Mouse (Mus musculus): ENCODE data around the gene Elovl7. TPM values are rescaled to one million over a fixed set of nuclear protein-coding genes. Genes with fewer than 3 reads are reported as not detected.
A peak's percentile ranks its signal among the peaks of the same experiment; 100 is the strongest.

Elovl7 gene
- polyA plus RNA-seq, 1 experiment from 2014 or later: 1.4 TPM

GRCm38 (mm10) chr13:108208090-108208489 is 6.1 kb upstream of the Elovl7 start:
- Histone ChIP-seq H3K36me3 (replicated peaks) (no peaks in the 10 kb centered on the region), H3K4me3 (no peak overlapping the region), H3K9me3 (no peaks in the 10 kb centered on the region), H3K4me1 (no peaks in the 10 kb centered on the region), H3K27me3 (replicated peaks; ENCODE audit: low read depth, poor library complexity, severe bottlenecking) (peaks cover 22% of the 10 kb centered on the region), H3K27ac (replicated peaks) (no peak overlapping the region)
- WGBS: 72% methylated on average over 5 of the region's 5 CpGs
- DNase-seq (ENCODE audit: low spot score): no peak

GRCm38 (mm10) chr13:108210960-108211359 is 3.2 kb upstream of the Elovl7 start:
- Histone ChIP-seq H3K27me3 (replicated peaks; ENCODE audit: low read depth, poor library complexity, severe bottlenecking) (peaks cover 51% of the 10 kb centered on the region), H3K4me1 (peaks cover 18% of the 10 kb centered on the region), H3K36me3 (replicated peaks) (no peaks in the 10 kb centered on the region), H3K9me3 (no peaks in the 10 kb centered on the region), H3K27ac (replicated peaks) (no peak overlapping the region), H3K4me3 (no peak overlapping the region)
- no peak for DNase-seq (ENCODE audit: low spot score)
- WGBS: 91% methylated on average over 8 of the region's 8 CpGs

- DNase-seq (ENCODE audit: low spot score): no peak
- Histone ChIP-seq H3K4me1 (peaks cover 18% of the 10 kb centered on the region), H3K4me3 (no peak overlapping the region), H3K27me3 (replicated peaks; ENCODE audit: low read depth, poor library complexity, severe bottlenecking) (peaks cover 67% of the 10 kb centered on the region), H3K9me3 (no peaks in the 10 kb centered on the region), H3K27ac (replicated peaks) (no peak overlapping the region), H3K36me3 (replicated peaks) (no peaks in the 10 kb centered on the region)
- WGBS: 54% methylated on average over 5 of the region's 5 CpGs
These were observed 1.7 kb upstream of the Elovl7 start for GRCm38 (mm10) chr13:108212397-108213018.

- peak overlapping the region; percentile 75 for H3K27ac ChIP-seq (replicated peaks)
- WGBS: under 1% methylated on average over 50 of the region's 50 CpGs
- H3K9me3 ChIP-seq: no peaks in the 10 kb centered on the region
- DNase-seq (ENCODE audit: low spot score): peak; percentile 59
- H3K4me3 ChIP-seq: peak overlapping the region; percentile 82
- peaks cover 87% of the 10 kb centered on the region for H3K27me3 ChIP-seq (replicated peaks; ENCODE audit: low read depth, poor library complexity, severe bottlenecking)
- H3K36me3 ChIP-seq (replicated peaks): no peaks in the 10 kb centered on the region
- H3K4me1 ChIP-seq: peaks cover 18% of the 10 kb centered on the region
These were observed 392 bp downstream of the Elovl7 start for GRCm38 (mm10) chr13:108214485-108215107.

GRCm38 (mm10) chr13:108215231-108215780 is 1.1 kb downstream of the Elovl7 start:
- 4% methylated on average over 12 of the region's 12 CpGs for WGBS
- Histone ChIP-seq H3K27me3 (replicated peaks; ENCODE audit: low read depth, poor library complexity, severe bottlenecking) (peaks cover 90% of the 10 kb centered on the region), H3K9me3 (no peaks in the 10 kb centered on the region), H3K36me3 (replicated peaks) (no peaks in the 10 kb centered on the region), H3K4me1 (peaks cover 18% of the 10 kb centered on the region), H3K4me3 (peak overlapping the region; percentile 82), H3K27ac (replicated peaks) (no peak overlapping the region)
- DNase-seq (ENCODE audit: low spot score): no peak

- WGBS: 71% methylated on average over 7 of the region's 7 CpGs
- peaks cover 8% of the 10 kb centered on the region for H3K4me1 ChIP-seq
- no peak overlapping the region for H3K4me3 ChIP-seq
- DNase-seq (ENCODE audit: low spot score): no peak
- H3K27me3 ChIP-seq (replicated peaks; ENCODE audit: low read depth, poor library complexity, severe bottlenecking): peaks cover 50% of the 10 kb centered on the region
- no peaks in the 10 kb centered on the region for H3K9me3 ChIP-seq
- no peaks in the 10 kb centered on the region for H3K36me3 ChIP-seq (replicated peaks)
- H3K27ac ChIP-seq (replicated peaks): no peak overlapping the region
These were observed 5.6 kb downstream of the Elovl7 start for GRCm38 (mm10) chr13:108219773-108220172.

- H3K36me3 ChIP-seq (replicated peaks): no peaks in the 10 kb centered on the region
- no peak overlapping the region for H3K27ac ChIP-seq (replicated peaks)
- no peaks in the 10 kb centered on the region for H3K27me3 ChIP-seq (replicated peaks; ENCODE audit: low read depth, poor library complexity, severe bottlenecking)
- no peaks in the 10 kb centered on the region for H3K4me1 ChIP-seq
- no peak overlapping the region for H3K4me3 ChIP-seq
- no peaks in the 10 kb centered on the region for H3K9me3 ChIP-seq
- no peak for DNase-seq (ENCODE audit: low spot score)
- 73% methylated on average over 3 of the region's 3 CpGs for WGBS
These were observed 15.0 kb downstream of the Elovl7 start for GRCm38 (mm10) chr13:108229191-108229590.

- Histone ChIP-seq H3K4me3 (no peak overlapping the region), H3K27me3 (replicated peaks; ENCODE audit: low read depth, poor library complexity, severe bottlenecking) (no peaks in the 10 kb centered on the region), H3K4me1 (no peaks in the 10 kb centered on the region), H3K36me3 (replicated peaks) (no peaks in the 10 kb centered on the region), H3K9me3 (no peaks in the 10 kb centered on the region), H3K27ac (replicated peaks) (no peak overlapping the region)
- 78% methylated on average over 6 of the region's 6 CpGs for WGBS
- no peak for DNase-seq (ENCODE audit: low spot score)
These were observed 15.6 kb downstream of the Elovl7 start for GRCm38 (mm10) chr13:108229634-108230330.

GRCm38 (mm10) chr13:108240012-108240411 is 25.8 kb downstream of the Elovl7 start:
- Histone ChIP-seq H3K4me1 (no peaks in the 10 kb centered on the region), H3K9me3 (no peaks in the 10 kb centered on the region), H3K27me3 (replicated peaks; ENCODE audit: low read depth, poor library complexity, severe bottlenecking) (no peaks in the 10 kb centered on the region), H3K27ac (replicated peaks) (no peak overlapping the region), H3K36me3 (replicated peaks) (no peaks in the 10 kb centered on the region), H3K4me3 (no peak overlapping the region)
- DNase-seq (ENCODE audit: low spot score): no peak
- 76% methylated on average over 4 of the region's 4 CpGs for WGBS

- WGBS: 83% methylated on average over 5 of the region's 5 CpGs
- H3K4me3 ChIP-seq: no peak overlapping the region
These were observed 27.5 kb downstream of the Elovl7 start for GRCm38 (mm10) chr13:108241715-108242114.

GRCm38 (mm10) chr13:108245086-108245697 is 31.0 kb downstream of the Elovl7 start:
- no peak overlapping the region for H3K4me3 ChIP-seq
- H3K27ac ChIP-seq (replicated peaks): no peak overlapping the region
- H3K36me3 ChIP-seq (replicated peaks): no peaks in the 10 kb centered on the region
- no peaks in the 10 kb centered on the region for H3K9me3 ChIP-seq
- no peaks in the 10 kb centered on the region for H3K4me1 ChIP-seq
- no peaks in the 10 kb centered on the region for H3K27me3 ChIP-seq (replicated peaks; ENCODE audit: low read depth, poor library complexity, severe bottlenecking)
- no peak for DNase-seq (ENCODE audit: low spot score)
- WGBS: 79% methylated on average over 11 of the region's 11 CpGs

More at GRCm38 (mm10) chr13:108241715-108242114, 27.5 kb downstream of the Elovl7 start:
- no peaks in the 10 kb centered on the region for H3K27me3 ChIP-seq (replicated peaks; ENCODE audit: low read depth, poor library complexity, severe bottlenecking)
- H3K4me1 ChIP-seq: no peaks in the 10 kb centered on the region
- no peaks in the 10 kb centered on the region for H3K36me3 ChIP-seq (replicated peaks)
- no peak overlapping the region for H3K27ac ChIP-seq (replicated peaks)
- H3K9me3 ChIP-seq: no peaks in the 10 kb centered on the region
- no peak for DNase-seq (ENCODE audit: low spot score)

GRCm38 (mm10) chr13:108251106-108251505 is 36.9 kb downstream of the Elovl7 start:
- WGBS: 92% methylated on average over 5 of the region's 5 CpGs

More at GRCm38 (mm10) chr13:108251106-108251505, 36.9 kb downstream of the Elovl7 start:
- Histone ChIP-seq H3K27me3 (replicated peaks; ENCODE audit: low read depth, poor library complexity, severe bottlenecking) (no peaks in the 10 kb centered on the region), H3K9me3 (no peaks in the 10 kb centered on the region), H3K4me1 (no peaks in the 10 kb centered on the region), H3K36me3 (replicated peaks) (no peaks in the 10 kb centered on the region), H3K4me3 (no peak overlapping the region), H3K27ac (replicated peaks) (no peak overlapping the region)
- no peak for DNase-seq (ENCODE audit: low spot score)
